Mouse (Mus musculus): ENCODE data around the gene Olfr30.

- no peak for TF ChIP-seq CTCF (conservative IDR thresholded peaks at IDR 0.05; ENCODE audit: insufficient read depth, insufficient read length, low read depth, low read length)
- no peak for TF ChIP-seq POLR2A (IDR thresholded peaks at IDR 0.05; ENCODE audit: low read depth, low read length)
Observed at GRCm38 (mm10) chr11:58437866-58438265, 24.2 kb downstream of the Olfr30 start.
